Mouse (Mus musculus): ENCODE measurements at regions not wholly inside any gene's neighbourhood (a gene's known extent, or its start where the extent isn't known, plus 50 kb on each side); places are given as distances from the start of the nearest gene placed in this dataset.

GRCm38 (mm10) chr2:51452816-51453215, 174.5 kb upstream of the Tas2r134 start:
- DNase-seq (ENCODE audit: low spot score in 2 of 2) = no peak

GRCm38 (mm10) chr2:51448121-51448520, 179.2 kb upstream of the Tas2r134 start:
- DNase-seq (ENCODE audit: low spot score in 2 of 2) = no peak

- DNase-seq (ENCODE audit: low spot score in 2 of 2) = no peak
These were observed 179.7 kb upstream of the Tas2r134 start for GRCm38 (mm10) chr2:51447616-51448015.

GRCm38 (mm10) chr2:51444386-51445080, 182.8 kb upstream of the Tas2r134 start:
- DNase-seq (ENCODE audit: low spot score in 2 of 2) = no peak

- DNase-seq (ENCODE audit: low spot score in 2 of 2) = no peak
These were observed 183.4 kb upstream of the Tas2r134 start for GRCm38 (mm10) chr2:51443946-51444345.

- DNase-seq (ENCODE audit: low spot score in 2 of 2) = no peak
These were observed 188.3 kb upstream of the Tas2r134 start for GRCm38 (mm10) chr2:51439047-51439446.

GRCm38 (mm10) chr2:51436590-51436989, 190.7 kb upstream of the Tas2r134 start:
- peak in 1 of 2 experiments; percentile 10 for DNase-seq (ENCODE audit: low spot score in 2 of 2)

GRCm38 (mm10) chr2:51431564-51431963, 195.7 kb upstream of the Tas2r134 start:
- no peak for DNase-seq (ENCODE audit: low spot score in 2 of 2)

GRCm38 (mm10) chr2:51429716-51430115, 197.6 kb upstream of the Tas2r134 start:
- DNase-seq (ENCODE audit: low spot score in 2 of 2) = no peak

GRCm38 (mm10) chr2:51422442-51422841, 204.9 kb upstream of the Tas2r134 start:
- no peak for DNase-seq (ENCODE audit: low spot score in 2 of 2)

- DNase-seq (ENCODE audit: low spot score in 2 of 2) = no peak
These were observed 209.2 kb upstream of the Tas2r134 start for GRCm38 (mm10) chr2:51417908-51418690.

GRCm38 (mm10) chr2:51388390-51388789, 238.9 kb upstream of the Tas2r134 start:
- DNase-seq (ENCODE audit: low spot score in 2 of 2) = peak in 1 of 2 experiments; percentile 6

GRCm38 (mm10) chr2:51387136-51387535, 238.2 kb upstream of the Rnd3 start:
- no peak for DNase-seq (ENCODE audit: low spot score in 2 of 2)

- no peak for DNase-seq (ENCODE audit: low spot score in 2 of 2)
These were observed 227.7 kb upstream of the Rnd3 start for GRCm38 (mm10) chr2:51376597-51376996.

GRCm38 (mm10) chr2:51374636-51375035, 225.7 kb upstream of the Rnd3 start:
- DNase-seq (ENCODE audit: low spot score in 2 of 2) = no peak

- DNase-seq (ENCODE audit: low spot score in 2 of 2) = no peak
These were observed 223.9 kb upstream of the Rnd3 start for GRCm38 (mm10) chr2:51372771-51373170.

- no peak for DNase-seq (ENCODE audit: low spot score in 2 of 2)
These were observed 214.1 kb upstream of the Rnd3 start for GRCm38 (mm10) chr2:51362825-51363616.

- DNase-seq (ENCODE audit: low spot score in 2 of 2) = no peak
These were observed 206.4 kb upstream of the Rnd3 start for GRCm38 (mm10) chr2:51355281-51355680.

- no peak for DNase-seq (ENCODE audit: low spot score in 2 of 2)
These were observed 205.9 kb upstream of the Rnd3 start for GRCm38 (mm10) chr2:51354800-51355199.

- no peak for DNase-seq (ENCODE audit: low spot score in 2 of 2)
These were observed 200.7 kb upstream of the Rnd3 start for GRCm38 (mm10) chr2:51349614-51350013.

- no peak for DNase-seq (ENCODE audit: low spot score in 2 of 2)
These were observed 199.9 kb upstream of the Rnd3 start for GRCm38 (mm10) chr2:51348774-51349173.

GRCm38 (mm10) chr2:51347086-51347485, 198.2 kb upstream of the Rnd3 start:
- DNase-seq (ENCODE audit: low spot score in 2 of 2) = no peak
